12 mouse cellular contexts compared by ENCODE assay signal in genomic region chr3:32471098-32471497, GRCm38 (mm10). TPM values are rescaled to one million over a fixed set of nuclear protein-coding genes. Genes with fewer than 3 reads are reported as not detected.
DNase-seq lines count a peak whose midpoint lies in the region; ATAC-seq and TF ChIP-seq lines count a peak whose summit lies in the region.
"Had no signal": no experiment of that assay in that cellular context is flagged by ENCODE, and none has a peak within 500 bp of the region (broad histone marks: within the 10 kb centered on the region; RNA-seq: fewer than 3 reads in every experiment).

No protein-coding gene starts in this region.

- intact Hi-C loops in gastrocnemius, adult 2 months (cut with DNase I): no loop called here

- no peak for TF ChIP-seq CTCF in layer of hippocampus, adult 2 months (conservative IDR thresholded peaks at IDR 0.05)
- TF ChIP-seq CTCF in gastrocnemius, adult 2 months (IDR thresholded peaks at IDR 0.05): no peak

- H3K27ac ChIP-seq in layer of hippocampus, adult 2 months: no peak overlapping the region
- H3K27ac ChIP-seq in gastrocnemius, adult 2 months: peak overlapping the region; percentile 6; the same call in 1 of the 2 replicates
- H3K27ac ChIP-seq: midbrain, embryonic 12.5 days had no signal

- no peak for ATAC-seq in megakaryocyte, adult 5-6 weeks (ENCODE audit: poor library complexity, severe bottlenecking)

- peak; percentile 14 to 26 for DNase-seq in layer of hippocampus, adult 2 months (ENCODE audit: low spot score in 2 of 2)
- DNase-seq in layer of hippocampus, adult 11-12 months (ENCODE audit: low spot score): no peak
- peak; percentile 55 for DNase-seq in gastrocnemius, adult 2 months
- DNase-seq in kidney, postnatal 36 days: peak; percentile 21 to 49
- peak; percentile 57 to 68 for DNase-seq in right cerebral cortex, postnatal 10 days (ENCODE audit: low spot score in 2 of 2)
- no peak for DNase-seq in ovary, postnatal 10 days (ENCODE audit: low spot score)
- DNase-seq in adrenal gland, adult 2 months: no peak
- DNase-seq: adrenal gland, postnatal 36 days; embryo, embryonic 11 days had no signal

- H3K4me3 ChIP-seq in layer of hippocampus, adult 2 months: no peak overlapping the region
- no peak overlapping the region for H3K4me3 ChIP-seq in gastrocnemius, adult 2 months
- H3K4me3 ChIP-seq: midbrain, embryonic 12.5 days had no signal

RNA-seq across cellular contexts. Expression of gene Kcnmb3, which starts 20.9 kb away (rescaled TPM):
- total RNA-seq in layer of hippocampus, adult 2 months (2021): 1 to 10 TPM in 1 of 2 experiments, not detected in 1; 1.0 TPM
- not detected for total RNA-seq in gastrocnemius, adult 2 months (2021)
- 1 to 10 TPM in 1 of 2 experiments, under 1 TPM in 1; 0.17 to 1.2 TPM for total RNA-seq in adrenal gland, adult 2 months (2021)
- polyA plus RNA-seq in adrenal gland, adult 2 months (2012; rRNA removed): not detected in 2 replicates
- total RNA-seq in megakaryocyte, adult 5-6 weeks (2015): not detected in 2 replicates
- total RNA-seq in megakaryocyte, adult 5-6 weeks (2017): not detected in 2 replicates
- total RNA-seq: granulocyte monocyte progenitor cell, adult 5-6 weeks had no signal

RNA-seq across cellular contexts. Expression of gene Zfp639, which starts 39.0 kb away (rescaled TPM):
- 10 to 100 TPM; 31.7 to 36.1 TPM for total RNA-seq in layer of hippocampus, adult 2 months (2021)
- 10 to 100 TPM; 31.8 to 33.1 TPM for total RNA-seq in gastrocnemius, adult 2 months (2021)
- total RNA-seq in adrenal gland, adult 2 months (2021): 10 to 100 TPM; 30.7 to 31.9 TPM
- 14.1 and 19.7 TPM in 2 replicates for polyA plus RNA-seq in adrenal gland, adult 2 months (2012; rRNA removed)
- 32.8 and 37.5 TPM in 2 replicates for total RNA-seq in megakaryocyte, adult 5-6 weeks (2015)
- total RNA-seq in megakaryocyte, adult 5-6 weeks (2017): 36.0 and 39.4 TPM in 2 replicates

RNA-seq across cellular contexts. Expression of gene Mfn1, which starts 58.2 kb away (rescaled TPM):
- total RNA-seq in layer of hippocampus, adult 2 months (2021): 100 to 1,000 TPM in 1 of 2 experiments, 10 to 100 TPM in 1; 95.2 to 103 TPM
- total RNA-seq in gastrocnemius, adult 2 months (2021): 100 to 1,000 TPM; 216 to 304 TPM
- 10 to 100 TPM; 76.0 to 80.1 TPM for total RNA-seq in adrenal gland, adult 2 months (2021)
- 6.6 and 7.3 TPM in 2 replicates for polyA plus RNA-seq in adrenal gland, adult 2 months (2012; rRNA removed)
- 20.3 and 29.8 TPM in 2 replicates for total RNA-seq in megakaryocyte, adult 5-6 weeks (2015)
- 16.9 and 21.4 TPM in 2 replicates for total RNA-seq in megakaryocyte, adult 5-6 weeks (2017)

Comparison
In these comparisons a context has a peak if more than half of its experiments do, and no peak if none do; other contexts are left out.
1. DNase-seq: peak in layer of hippocampus, adult 2 months (2 of 2), gastrocnemius, adult 2 months (single experiment), kidney, postnatal 36 days (2 of 2) and right cerebral cortex, postnatal 10 days (2 of 2); none in layer of hippocampus, adult 11-12 months (single experiment), ovary, postnatal 10 days (single experiment) and adrenal gland, adult 2 months (single experiment).